Mouse (Mus musculus): ENCODE measurements around the gene Olfr287. TPM values are rescaled to one million over a fixed set of nuclear protein-coding genes. Genes with fewer than 3 reads are reported as not detected.

Gene Olfr287
- total RNA-seq, 2 experiments from 2014 or later, result not detected

DNA sequence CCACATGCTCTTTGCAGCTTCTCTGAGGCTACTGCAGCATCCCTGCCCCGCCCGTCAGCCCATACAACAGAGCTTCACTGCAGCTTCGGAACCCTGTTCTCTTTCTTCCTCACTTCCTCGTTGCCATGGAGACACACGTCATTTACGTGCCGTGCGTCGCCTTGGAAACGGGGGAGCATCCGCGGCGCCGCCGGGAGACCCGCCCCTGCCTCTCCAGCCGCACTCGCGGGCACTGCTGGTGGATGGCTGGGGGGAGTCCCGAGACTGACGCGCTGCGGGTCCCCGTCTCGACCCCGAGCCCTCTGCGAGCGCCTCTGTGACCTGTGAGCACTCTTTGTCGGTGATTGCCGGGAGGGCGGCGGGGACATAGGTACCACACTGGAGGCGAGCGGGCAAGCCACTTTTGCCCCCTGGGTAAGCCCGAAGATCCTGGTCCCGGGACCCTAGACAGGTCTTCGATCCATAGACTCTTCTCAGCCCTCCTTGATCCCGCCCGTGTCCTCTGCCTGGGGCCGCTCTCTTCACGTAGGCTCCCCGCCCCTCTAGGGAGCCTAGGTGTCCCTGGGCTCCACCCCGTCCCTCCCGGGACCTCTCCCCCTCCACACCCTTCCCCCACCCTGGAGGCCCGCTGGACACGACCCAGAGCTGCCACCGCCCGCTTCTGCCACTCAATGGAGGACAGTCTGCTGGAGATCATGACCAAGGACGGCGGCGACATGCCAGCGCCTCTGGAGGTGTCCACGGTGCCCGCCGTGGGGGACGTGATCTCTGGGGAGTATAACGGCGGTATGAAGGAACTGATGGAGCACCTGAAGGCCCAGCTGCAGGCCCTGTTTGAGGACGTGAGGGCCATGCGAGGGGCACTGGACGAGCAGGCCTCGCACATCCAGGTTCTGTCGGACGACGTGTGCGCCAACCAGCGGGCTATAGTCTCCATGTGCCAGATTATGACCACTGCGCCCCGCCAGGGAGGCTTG, 52.9 kb downstream of the Olfr287 start:
- DNase-seq, result peak; percentile 76 to 83

DNA sequence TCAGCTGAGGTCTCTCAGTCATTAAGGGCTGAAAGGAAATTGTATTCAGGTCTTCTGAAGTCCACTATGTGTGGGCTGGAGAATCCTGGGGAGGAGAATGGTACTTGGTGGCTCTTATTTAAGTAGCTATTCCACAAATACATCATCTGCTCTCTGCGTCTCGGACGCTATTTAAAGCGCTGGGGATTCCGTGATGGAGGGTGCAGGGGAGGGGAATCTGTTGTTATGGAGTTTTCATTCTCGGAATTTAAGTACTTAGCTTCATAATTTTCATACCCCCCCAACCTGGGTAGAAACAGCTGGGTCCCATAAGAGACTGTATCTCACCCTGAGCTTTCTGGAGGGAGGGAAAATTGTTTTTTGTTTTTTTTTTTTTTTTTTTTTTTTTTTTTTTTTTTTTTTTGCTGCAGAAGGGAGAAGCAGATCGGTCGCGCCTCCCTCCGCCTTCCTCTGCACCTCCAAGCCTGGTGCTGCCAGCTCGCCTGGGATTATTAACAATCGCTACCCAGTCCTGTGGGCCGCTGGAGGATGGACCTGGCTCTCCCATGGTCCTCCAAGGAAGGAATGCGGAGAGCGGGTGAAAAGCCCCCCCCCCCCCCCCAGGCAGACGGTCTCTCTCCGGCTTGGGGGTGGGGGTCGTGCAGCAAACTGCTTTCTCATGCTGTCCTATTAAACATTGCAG, 53.8 kb downstream of the Olfr287 start, which contains the start of gene Ccdc184:
Ccdc184 (plus strand) TSS at position 196 of the 682 bp plus-strand sequence.
- no peak for DNase-seq

DNA sequence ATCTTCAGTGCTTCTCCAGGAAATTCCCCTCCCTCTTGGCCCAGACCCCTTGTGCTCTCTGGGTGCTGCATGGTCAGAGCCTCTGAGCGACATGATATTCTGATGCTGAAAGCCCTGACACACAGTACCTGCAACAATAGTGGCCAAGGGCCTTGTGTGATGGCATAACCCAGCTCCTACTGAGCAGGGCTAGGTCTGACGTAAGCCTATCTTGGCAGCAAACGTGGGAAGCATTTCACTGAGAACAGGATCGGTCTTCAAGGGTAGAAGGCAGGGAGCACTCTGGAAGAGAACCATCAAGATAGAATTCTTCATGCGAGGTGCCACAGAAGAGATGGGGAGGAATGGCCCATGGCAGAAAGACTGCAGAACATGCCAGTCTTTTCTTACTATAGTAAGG, 55.3 kb downstream of the Olfr287 start, which contains the start of gene Asb8:
Asb8 (minus strand) TSS at position 101 of the 400 bp plus-strand sequence.
- no peak for DNase-seq

DNA sequence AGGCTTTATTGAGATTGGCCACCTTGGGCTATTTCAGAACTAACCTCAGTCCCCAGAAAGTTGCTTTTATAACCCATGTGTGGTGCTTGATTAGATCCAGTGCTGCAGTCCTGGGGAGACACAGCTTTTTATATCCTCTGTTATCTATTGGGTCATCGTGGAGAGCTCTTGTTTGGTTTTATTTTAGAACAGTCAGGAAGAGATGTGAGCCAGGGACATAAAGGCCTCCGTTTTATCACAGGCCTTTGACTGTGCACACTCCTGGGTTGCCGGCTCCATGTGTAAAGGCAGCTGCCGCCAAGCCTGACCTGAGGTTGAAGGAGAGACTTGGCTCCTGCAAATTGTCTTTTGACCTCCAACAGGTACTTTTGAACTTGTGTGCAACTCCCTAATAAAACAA, 58.3 kb downstream of the Olfr287 start:
- peak in 1 of 2 experiments; percentile 49 for DNase-seq

DNA sequence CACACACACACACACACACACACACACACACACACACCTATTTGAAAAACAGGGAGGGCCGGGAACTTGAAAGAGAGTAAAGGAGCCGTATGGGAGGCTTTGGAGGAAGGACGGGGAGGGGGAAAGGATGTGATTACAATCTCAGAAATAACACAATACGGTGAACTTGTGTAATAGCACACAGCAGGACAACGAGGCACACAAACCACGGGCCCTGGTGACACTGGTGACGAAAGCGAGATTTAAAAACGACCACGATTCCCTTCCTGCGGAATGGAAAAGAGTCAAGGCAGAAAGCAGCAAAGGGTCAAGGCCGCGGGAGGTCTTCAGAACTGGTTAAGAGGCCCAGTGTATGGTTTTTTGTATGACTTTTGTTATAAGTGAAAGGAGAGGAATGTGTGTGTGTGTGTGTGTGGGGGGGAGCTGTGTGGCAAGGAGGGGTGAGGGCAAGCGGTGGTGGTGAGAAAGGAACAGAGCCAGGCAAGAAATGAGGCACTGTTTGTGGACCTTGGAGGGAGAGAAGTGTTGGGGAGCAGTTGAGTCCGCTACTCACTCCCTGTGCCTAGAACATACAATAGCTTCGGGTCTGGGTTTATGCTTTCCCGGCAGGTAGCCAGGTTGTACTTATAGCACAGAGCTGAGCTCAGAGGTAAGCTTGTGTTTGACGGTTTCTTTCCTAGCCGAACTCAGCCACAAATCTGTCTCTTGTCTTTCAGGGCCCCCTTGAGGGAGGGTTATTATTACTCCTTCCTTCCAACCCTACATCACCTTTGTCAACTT, 59.6 kb downstream of the Olfr287 start:
- DNase-seq, result no peak

DNA sequence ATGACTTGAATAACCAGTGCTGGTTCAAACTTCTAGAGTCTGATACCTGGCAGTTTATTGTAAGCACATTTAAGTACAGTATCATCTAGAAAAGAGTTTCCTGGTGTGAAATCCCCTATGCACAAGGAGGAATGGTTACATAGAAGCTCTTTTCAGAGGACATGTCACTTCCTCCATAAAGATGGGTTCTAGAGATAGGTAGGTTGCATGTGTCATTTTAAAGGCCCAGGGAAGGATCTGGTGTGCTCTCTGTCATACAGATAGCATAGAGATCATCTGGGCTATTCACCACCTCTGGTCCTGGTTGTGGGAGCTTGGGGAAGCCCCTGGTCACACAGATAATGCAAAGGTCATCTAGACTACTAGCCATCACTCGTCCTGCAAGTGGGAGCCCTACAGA, 63.6 kb downstream of the Olfr287 start:
- DNase-seq, result no peak

Other genes starting within 250 kb of the Olfr287 start
- under 1 TPM in 1 of 2 experiments, not detected in 1; 0.36 TPM for gene Col2a1, start 216.4 kb downstream of the Olfr287 start, total RNA-seq (2021)
- gene Pfkm, start 128.5 kb downstream of the Olfr287 start, total RNA-seq (2021), result 1,000 to 10,000 TPM in 1 of 2 experiments, 100 to 1,000 TPM in 1; 867 to 1,020 TPM
- 1 to 10 TPM; 8.5 to 9.5 TPM for gene Senp1, start 127.3 kb downstream of the Olfr287 start, total RNA-seq (2021)
- gene Asb8, start 55.4 kb downstream of the Olfr287 start, total RNA-seq (2021), result 100 to 1,000 TPM; 107 to 122 TPM
- under 1 TPM; 0.39 to 0.50 TPM for gene Ccdc184, start 53.9 kb downstream of the Olfr287 start, total RNA-seq (2021)
- not detected for gene Olfr288, start 25.5 kb downstream of the Olfr287 start, total RNA-seq (2021)
- gene Gm44579, start 79 bp downstream of the Olfr287 start, total RNA-seq (2021), result not detected
- gene Olfr286, start 13.4 kb upstream of the Olfr287 start, total RNA-seq (2021), result not detected
- gene H1fnt, start 36.2 kb upstream of the Olfr287 start, total RNA-seq (2021), result not detected
- gene Zfp641, start 75.1 kb upstream of the Olfr287 start, total RNA-seq (2021), result 1 to 10 TPM; 5.7 to 5.8 TPM
- not detected for gene Olfr285, start 96.3 kb upstream of the Olfr287 start, total RNA-seq (2021)
- gene Olfr284, start 119.9 kb upstream of the Olfr287 start, total RNA-seq (2021), result not detected
- gene Olfr283, start 159.9 kb upstream of the Olfr287 start, total RNA-seq (2021), result not detected
- not detected for gene Olfr282, start 210.2 kb upstream of the Olfr287 start, total RNA-seq (2021)
- not detected for gene Olfr281, start 231.5 kb upstream of the Olfr287 start, total RNA-seq (2021)
- gene OR5BS1P, start 248.8 kb upstream of the Olfr287 start, total RNA-seq (2021), result not detected